Mouse (Mus musculus) embryo, embryonic 9.5 days (tissue): ENCODE measurements around the gene Fgfr3.

Experiments used
- DNase-seq: peaks from one replicate; pipeline ENCODE4 v3.0.0-alpha.2; 2017; ENCODE audit errors: extremely low spot score

Fgfr3 gene

DNA sequence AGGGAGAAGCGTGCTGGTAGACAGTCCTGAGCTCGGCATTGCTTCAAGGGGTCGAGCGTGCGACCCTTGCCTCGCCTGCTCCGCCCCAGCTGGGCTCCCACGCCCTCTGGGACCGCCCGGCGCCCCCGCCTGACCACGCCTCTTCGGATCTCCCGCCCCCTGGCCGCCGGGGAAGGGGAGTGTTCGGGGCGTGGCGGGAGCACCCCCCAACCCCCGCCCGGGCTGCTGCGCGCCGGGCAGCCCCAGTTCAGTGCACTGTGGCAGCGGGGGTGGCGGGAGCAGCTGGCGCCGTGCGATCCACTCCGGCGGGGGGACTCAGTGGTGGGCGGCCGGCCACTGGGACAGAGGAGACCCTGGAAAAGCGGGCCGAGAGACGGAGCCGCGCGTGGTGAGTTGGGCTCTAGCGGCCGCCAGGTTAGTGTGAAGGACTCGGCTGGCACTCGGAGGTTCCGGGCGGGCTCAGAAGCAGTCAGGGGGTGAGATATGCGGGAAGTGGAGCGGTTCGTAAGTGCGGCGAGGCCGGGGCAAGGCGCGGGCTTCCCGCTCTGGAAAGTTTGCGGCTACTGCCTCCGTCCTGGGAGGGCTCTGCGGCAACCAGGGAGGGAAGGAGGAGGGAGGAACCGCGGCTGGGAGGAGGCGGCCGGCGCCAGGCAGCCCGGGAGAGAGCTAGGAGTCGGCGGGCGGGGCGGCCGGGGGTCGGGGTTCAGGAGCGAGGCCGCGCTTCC, at the start of gene Fgfr3:
TSS of gene Fgfr3 (plus strand) at position 134 of the 725 bp plus-strand sequence.
- peak; percentile 89 for DNase-seq

DNA sequence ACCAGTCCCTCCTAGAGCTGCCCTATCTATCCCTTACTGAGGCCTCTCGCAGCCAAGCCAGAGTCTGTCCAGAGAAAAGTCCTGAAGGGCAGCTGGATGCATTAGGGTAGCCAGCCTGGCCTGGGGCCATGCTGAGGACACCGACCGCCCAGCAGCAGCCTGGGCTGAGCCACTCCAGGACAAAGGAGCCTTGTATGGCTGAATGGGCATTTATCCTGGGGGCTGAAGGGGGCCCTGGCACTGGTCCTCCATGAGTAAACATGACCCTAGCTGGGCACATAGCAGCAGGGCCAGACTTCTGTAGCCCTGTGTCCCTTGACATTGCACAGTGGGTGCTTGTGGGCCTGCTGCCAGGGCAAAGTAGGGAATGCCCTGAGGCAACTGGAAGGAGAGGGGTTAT, 47.0 kb upstream of the Fgfr3 start:
- no peak for DNase-seq

DNA sequence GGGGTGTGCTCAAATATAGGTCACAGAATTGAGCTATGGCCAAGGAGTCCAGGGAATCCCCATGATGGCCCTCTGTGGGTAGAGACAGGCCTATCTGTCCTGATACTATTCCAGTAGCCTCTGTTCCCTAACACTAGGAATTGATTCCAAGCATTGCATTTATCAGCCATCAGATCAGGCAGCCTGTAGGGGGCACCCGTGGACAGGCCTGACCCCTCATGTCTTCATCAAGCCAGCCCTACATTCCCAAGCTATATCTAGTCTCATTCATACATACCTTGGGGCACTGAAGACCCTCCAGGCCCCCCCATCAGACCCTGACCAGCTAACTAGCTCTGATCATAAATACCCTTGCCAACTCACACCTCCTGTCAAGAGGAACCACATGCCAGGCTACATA, 45.5 kb upstream of the Fgfr3 start:
- peak; percentile 65 for DNase-seq

DNA sequence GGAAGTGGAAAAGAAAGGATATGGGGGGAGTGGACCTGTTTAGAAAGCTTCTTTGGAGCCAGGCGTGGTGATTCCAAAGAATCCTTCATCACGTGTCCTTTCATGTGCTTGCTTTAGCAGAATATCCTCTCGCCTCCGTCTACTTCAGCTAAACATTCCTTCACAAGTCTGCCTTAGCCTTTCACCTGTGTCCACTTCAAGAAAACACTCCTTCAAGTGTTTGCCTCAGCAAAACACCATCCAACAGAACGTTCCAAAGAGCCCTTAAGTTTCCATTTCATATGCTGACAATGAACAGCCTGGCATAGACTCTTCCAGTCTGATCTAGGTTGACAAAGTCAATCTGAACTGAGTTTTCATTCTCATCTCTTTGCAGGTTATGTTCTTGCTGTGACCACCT, 43.2 kb upstream of the Fgfr3 start:
- no peak for DNase-seq

DNA sequence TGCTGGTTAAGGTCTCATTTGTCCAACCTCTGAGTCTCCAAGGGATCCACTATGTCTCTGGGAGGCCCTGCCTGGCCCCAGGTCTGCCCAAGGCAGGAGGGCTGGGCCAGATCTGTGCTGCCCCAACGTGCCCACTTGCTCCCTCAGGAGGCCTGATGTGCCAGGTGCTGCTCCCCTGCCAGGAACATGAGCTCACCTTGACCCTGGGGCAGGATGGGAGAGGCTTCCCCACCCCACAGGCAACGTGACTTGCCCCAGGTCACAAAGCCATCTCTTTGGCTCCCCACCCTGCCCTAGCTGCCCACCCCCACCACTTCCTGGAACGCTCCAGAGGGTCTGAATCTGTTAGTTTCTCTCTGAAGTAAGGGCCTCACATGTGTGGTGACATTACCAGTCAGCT, 40.4 kb upstream of the Fgfr3 start:
- DNase-seq = no peak

DNA sequence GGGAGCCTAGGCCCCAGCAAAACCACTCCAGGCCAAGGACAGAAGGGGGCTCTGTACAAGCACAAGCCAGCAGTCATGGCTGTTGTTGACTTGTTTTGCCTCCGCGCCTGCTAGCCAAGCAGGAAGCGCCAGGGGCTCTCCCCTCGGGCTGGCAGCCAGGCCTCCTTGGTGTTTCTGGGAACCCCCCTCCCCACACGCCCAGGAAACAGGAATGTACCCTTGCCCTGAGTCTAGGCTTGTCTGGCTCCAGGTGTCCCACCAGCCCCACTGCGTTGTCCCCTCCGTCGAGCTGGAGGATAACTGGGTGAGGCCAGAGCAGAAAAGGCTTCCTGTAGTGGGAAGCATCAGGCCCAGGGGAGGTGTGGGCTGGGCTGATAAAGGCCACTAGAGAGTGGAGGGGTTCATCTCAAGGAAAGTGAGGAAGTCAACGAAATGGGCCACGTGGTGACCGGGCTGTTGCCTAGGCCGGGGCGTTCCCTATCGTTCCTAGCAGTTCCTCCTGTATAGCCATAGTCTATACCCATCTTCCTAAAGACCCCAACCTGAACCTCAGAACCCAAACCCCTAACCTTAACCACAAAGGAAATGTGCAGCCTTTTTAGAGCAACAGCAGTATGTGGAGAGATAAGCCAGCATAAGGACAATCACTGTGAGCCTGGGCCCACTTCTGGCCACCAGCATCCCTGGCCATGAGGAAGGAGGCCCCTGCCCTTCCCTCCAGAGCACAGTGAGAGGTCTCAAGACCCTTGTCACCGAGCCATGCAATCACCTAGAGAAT, 39.7 kb upstream of the Fgfr3 start:
- DNase-seq = no peak

DNA sequence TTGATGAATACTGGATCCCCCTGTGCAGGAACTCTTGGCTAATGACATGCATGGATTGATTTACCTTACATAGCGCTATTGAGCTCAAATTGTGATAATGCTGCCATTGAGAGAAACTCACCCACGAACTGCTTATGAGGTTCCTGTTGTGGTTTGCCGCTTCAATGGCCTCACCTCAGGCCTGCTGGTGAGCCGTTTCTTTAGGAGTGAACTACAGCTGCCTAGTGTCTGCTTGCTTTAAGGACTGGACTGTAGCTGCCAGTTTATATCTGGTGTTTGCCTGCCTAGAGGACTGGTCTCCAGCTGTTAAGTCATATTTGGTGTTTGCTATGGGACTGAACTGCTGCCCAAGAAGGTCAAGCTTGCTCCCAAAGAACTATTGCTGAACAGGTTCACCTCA, 38.5 kb upstream of the Fgfr3 start:
- DNase-seq = no peak

DNA sequence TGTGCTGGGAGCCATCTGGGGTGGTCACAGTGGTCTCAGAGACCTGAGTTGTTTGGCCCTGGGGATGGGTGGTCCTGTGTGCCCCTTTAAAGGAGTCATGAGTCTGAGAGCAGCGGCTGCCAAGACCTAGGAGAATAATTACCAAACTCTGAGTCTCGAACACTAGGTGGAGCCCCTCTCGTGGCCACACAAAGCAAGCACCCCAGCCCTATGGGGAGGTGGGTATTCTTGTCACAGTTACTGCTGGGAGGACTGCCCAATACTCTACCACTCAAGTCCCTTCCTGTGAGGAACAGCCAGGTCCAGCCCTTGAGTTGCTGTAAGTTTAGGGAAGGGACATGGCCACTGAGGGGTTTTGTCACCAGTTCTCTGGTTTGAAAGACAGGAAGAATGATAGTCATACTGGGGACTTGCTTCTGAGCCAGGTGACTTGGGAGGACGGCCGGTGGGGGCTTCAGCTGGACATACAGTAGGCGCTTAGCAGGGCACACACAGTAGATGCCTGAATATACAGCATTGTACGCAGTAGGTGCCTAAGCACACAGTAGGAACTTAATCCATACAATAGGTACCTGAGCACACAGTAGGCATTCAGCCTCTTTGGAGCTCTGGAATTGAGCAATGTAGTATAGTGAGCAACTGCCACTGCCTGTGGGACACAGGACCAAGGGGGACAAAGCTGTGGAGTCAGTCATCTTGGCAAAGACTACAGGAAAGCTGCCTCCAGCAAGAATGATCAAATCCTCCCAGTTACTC, 37.4 kb upstream of the Fgfr3 start:
- peak; percentile 72 for DNase-seq

DNA sequence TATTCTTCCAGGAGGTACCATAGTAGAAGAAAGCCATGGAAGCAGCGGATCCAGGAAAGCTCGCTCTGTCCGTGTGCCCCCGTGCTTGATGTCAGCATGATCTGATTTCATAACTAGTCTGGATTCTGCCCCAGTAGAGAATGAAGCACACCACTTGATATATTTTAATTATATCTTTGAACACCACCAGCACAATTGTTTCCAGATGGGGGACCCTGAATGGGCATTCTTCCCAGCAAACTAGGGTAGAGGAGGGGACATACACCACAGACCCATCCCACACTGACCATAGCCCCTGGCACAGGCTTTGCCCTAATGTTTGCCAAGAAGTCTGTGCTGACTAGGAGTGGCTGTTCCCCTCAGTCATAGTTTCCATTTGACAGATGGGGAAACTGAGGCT, 36.5 kb upstream of the Fgfr3 start:
- DNase-seq = no peak

DNA sequence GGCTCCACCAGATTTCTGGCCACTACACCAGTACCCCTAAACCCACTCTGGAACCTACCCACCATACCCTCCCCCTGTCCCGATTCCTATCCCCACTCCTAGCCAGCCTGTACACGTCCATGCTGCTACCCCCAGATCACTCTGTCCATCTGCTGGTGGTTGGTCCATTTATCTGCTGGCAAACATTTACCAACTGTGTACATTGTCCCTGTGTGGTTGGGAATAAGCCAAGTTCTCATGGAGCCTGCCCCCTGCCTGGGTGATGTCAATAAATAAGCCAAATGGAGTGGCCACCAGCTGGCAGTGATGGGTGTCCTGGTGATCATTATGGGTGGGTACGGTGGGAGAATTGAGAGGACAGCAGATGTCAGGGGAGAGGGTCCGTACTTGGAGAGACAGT, 34.3 kb upstream of the Fgfr3 start:
- DNase-seq = no peak

DNA sequence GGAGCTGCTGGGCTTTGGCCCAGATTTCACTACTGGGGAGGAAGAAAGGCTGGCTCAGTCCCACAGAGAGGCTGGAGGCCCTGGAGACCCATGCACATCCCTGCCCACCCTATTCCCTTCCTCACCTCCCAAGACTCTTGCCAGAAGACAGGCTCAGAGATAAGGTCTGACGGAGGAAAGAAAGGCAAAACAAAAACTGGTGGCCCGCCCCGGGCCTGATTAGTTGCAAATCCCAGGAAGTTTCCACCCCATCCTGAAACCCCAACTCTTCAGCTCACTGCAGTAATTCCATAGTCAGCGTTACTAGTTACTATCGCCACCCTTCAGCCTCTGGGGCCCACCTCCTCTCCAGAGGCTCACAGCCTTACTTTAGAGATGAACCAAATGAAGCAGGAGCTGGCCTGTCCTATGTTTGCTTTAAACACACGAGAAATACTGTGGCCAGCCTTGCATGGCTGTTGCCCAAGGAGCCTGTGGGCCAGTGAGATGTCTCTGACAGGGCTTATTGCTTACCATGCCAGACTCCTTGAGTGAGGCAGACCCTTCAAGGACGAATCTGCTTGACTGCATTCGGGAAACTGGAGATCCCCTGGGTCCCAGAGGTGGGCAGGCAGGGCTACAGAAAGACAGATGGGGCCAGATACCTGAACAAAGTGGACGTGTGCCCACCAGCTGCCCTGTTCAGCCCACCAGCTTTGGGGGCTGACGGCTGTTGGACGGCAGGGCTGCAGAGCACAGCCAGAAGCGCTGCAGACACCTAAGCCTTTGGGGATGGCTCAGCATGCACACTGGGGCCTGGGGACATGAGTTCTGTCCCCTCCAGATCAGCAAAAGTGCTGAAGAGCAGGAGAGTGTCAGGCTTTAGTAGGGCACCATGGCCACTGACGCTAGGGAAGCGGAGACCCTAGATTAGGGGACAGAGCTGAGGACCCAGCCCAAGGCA, 32.9 kb upstream of the Fgfr3 start:
- no peak for DNase-seq

DNA sequence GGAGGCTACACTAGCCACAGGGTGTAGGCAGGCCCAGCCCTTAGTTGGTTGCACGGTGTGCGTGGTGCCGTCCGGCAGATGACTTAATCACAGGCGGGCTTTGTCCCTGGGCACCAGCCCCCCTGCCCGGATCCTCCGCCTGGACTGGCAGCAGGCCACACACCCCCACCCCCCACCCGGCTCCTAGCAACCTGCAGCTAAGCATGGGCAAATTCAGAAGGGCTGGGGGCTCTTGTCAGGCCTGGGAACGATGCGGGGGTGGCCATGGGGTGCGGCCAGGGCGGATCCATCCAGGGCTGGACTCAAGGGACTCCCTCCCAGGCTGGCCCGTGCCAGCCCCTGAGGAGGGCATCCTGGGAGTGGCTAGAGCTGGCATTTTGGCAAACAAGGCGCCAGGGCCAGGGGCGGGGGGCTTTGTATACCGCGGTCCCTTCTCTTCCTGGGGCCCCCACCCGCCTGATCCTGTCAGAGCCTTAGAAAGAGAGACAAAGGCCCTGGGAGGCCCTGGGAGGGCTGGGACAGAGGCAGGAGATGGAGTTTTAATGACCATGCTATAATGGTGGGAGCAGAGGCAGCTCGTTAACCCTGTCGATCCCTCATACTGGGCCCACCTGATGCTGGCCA, 32.1 kb upstream of the Fgfr3 start:
- peak; percentile 42 for DNase-seq

DNA sequence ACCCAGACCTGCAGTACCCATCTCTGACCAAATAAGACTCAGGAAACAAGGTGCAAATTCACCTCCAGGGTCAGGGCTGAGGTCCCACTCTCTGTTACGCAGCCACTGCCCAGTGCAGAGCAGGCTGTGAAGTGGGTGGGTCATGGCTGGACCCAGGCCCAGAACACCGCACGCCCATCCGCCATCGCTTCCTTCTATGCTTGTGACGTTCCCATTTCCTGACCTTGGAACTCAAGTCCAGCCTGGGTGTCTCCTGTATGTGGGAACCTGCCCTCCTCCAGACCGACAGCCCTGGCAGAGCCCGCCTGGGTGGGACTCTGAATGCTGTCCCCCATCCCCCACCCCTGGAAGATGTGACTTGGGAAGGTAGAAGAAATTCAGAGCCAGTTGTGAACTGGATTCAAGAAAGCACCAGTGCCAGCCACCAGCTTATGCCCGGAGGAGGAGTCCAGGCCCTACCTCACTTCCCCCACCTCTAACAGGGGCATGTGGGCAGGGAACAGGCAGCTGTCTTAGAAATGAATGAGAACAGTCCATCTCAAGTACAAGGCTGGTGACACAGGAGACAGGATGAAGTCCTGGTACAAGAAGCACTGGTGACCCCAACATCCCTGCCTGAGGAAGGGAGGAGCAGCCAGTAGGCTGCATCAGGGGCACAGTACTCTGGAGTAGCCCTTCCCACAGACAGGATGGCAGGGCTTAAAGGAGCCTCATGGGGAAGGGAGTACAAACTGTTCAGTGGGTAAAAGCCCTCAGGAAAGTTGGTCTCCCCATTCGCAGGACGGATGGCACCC, 31.4 kb upstream of the Fgfr3 start:
- DNase-seq = no peak

DNA sequence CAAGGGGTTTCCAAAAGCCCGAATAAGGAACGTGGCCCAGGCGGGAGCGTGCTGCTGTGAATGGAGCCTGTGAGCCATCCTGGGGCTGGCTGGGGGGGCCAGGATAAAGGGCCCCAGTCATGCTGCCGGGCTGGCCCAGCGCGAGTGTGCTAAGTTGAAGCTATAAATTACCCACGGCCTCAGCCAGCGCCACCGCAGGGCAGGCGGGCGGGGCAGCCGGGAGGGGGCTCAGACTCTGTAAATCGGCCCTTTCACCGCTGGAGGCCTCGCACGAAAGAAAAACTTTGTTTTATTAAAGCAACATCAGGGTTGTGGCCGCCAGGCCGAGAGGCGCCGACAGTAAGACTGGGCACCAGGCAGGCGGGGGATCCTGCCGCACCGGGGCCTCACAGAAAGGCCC, 29.1 kb upstream of the Fgfr3 start:
- DNase-seq = peak; percentile 69

DNA sequence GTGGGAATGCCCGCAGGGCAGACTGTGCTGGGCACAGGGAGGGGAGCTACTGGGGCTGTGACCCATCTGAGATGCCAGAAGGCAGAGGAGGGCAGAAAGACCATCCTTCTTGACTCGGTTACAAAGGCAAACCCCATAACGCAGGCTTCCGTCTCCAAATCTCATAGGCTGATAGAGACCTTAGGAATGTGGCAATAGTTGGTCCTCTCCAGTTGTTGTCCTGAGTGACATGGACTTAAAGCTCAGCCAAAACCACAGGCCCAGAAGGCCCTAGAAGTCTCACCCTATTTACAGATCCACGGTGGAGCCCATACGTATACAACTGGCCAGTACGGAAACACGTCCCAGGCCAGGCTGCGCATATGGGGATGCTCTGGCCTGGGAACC, 27.0 kb upstream of the Fgfr3 start:
- no peak for DNase-seq

DNA sequence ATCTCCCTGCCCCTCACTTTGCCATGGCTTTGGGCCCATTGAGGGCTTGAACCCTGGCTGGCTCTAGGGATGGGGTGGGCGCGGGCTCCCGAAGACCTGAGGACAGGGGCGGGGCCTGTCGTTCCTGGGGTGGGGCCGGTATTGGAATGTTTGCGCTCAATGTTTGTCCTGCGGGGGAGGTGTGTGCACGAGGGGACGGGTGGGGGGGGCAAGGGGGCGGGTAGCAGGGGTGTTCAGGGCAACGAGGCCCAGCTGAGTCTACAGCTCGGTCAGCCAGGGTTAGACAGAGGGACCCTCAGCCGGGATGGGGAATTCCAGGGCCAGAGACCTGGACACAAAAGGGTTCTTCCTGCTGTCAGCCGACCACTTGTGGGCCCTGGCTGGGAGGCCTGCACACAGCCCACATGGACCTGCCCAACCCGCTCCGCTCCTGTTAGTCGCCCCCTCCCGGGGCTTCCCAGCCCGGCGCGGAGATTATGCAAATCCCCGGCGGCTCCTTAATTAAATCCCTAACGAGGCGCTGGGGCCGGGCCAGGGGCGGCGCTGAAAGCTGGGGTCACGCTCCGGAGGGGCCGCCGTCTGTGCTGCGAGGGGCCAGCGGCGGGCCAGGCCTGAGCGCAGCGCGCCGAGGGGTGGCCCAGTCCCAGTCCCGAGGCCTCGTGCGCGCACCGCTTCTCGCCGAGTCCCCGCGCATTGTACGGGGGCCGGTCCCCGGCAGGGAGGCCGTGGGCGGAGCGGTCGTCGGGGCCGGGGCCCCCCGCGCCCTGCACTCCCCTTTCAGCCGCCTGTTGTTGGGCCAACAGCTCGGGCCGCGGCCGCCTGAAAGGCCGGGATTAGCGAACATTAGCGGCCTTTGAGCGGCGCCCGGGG, 26.4 kb upstream of the Fgfr3 start:
- peak; percentile 84 for DNase-seq

DNA sequence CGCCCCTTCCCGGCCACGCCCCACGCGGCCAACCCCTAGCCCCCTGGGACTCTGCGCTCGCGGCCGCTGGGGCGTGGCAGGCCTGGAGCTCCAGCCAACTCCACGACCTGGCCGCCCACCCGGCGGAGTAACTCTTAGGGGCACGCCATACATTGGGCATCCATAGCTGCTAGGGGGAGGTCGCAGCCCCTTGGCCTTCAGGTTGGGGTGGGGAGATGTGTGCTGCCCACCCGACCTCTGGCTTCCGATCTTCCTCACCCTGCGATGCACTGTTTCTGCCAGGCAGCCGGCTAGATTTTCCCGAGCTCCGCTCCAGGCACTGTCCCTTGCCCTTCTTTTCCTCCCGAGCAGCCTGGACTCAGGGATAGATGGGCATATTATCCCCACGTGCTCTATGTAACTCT, 25.8 kb upstream of the Fgfr3 start:
- DNase-seq = no peak

DNA sequence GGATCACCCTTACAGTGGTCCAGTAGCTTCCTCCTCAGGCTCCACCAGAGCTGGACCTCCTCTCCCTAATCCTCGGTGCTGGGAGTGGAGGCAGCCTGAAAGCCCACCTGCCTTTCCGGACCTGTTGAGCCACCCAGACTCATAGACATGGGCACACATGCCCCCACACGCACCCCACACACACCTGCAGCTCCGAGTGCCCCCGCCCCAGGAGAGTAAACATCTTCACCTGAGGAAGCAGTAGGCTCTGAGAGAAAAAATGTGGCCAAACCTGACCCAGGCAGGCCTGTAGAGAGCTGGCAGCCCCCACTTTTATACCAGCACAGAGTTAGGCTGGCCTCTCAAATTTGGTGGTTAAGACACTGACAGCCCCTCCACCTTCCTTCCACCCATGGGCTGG, 25.0 kb upstream of the Fgfr3 start:
- DNase-seq = no peak

DNA sequence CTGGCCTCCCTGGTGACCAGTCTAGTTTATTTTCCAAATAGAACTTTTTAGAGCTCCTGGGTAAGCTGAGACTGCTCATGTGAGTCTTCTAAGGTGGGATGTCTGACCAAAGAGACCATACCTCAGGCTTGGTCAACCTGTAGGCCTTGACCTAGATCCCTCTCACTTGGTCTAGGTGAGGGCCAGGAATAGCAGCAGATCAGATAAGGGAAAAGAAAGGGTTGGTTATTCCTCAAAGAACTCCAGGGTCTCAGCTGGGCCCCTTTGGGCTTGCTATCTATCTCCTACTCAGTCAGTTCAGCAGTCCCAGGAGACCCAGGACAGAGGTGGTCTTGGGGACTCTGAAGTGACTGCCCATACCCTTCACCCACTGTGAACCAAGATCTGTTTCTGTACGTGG, 23.9 kb upstream of the Fgfr3 start:
- DNase-seq = no peak
